Mouse (Mus musculus): Measurements from ENCODE around the gene Rnft1.

The Rnft1 gene

DNA sequence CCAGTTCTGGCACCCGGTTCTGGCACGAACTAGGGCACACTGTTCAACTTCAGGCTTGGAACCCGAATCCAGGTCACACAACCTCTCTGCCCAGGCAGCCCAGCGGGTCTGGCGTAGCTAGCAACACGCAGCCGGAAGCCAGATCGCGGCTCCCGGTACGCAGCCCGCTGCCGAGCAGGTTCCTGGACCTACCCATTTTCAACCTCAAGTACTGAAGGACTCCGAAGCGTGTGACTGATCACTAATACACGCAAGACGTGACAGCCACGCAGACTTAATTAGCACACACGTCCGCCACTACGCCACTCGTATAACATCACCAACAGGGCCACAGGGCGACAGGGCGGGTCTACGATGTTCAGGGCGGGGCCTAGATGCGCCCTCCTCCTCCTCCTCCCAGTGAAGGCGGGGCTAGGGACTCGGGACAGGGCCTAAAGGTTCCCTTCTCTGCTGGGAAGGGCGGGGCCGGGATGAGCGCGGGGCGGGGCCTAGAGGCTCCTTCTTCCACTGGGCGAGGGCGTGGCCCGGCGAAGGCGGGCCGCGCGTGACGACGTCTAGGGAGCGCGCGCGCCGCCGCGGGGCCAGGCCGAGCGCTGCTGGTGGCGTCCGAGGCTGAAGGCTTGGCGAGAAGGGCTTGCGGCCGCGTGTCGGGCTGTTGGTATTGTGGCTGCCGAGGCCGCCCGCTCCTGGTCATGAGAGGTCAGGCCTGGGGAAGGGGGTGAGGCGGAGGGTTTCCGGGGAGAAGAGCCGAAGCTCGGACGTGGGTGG lies at the start of gene Rnft1:
TSS of gene Rnft1 (plus strand) at position 557 of the 768 bp plus-strand sequence.
- peak; percentile 100 for DNase-seq (ENCODE audit: inconsistent ontology term)

- DNase-seq (ENCODE audit: inconsistent ontology term) = peak; percentile 43
Measured at GRCm38 (mm10) chr11:86436843-86437242, 47.6 kb upstream of the Rnft1 start.

- no peak for DNase-seq (ENCODE audit: inconsistent ontology term)
Measured at GRCm38 (mm10) chr11:86438261-86438660, 46.2 kb upstream of the Rnft1 start.

- DNase-seq (ENCODE audit: inconsistent ontology term) = no peak
Measured at GRCm38 (mm10) chr11:86440791-86441190, 43.7 kb upstream of the Rnft1 start.

GRCm38 (mm10) chr11:86453991-86454390 lies 30.5 kb upstream of the Rnft1 start:
- DNase-seq (ENCODE audit: inconsistent ontology term) = no peak

DNA sequence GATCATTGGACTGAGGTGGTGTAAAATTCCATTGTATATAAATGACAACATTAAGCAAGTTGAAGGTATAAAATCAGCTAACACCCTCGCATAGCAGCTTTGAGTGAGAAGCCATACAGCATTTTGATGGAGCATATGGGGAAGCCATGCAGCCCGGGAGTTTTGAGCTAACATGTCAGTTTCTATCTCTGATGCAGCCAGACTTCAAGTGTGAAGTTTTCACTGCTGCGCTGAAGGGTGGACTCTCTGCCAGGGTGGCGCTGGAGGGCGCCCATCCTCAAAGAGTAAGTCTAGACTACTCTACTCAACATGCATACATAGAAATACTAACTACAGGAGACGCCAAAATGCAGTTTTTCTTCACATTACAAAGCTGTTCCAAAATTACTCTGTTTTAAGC lies 26.9 kb upstream of the Rnft1 start:
- no peak for DNase-seq (ENCODE audit: inconsistent ontology term)

- no peak for DNase-seq (ENCODE audit: inconsistent ontology term)
Measured at GRCm38 (mm10) chr11:86458866-86459265, 25.6 kb upstream of the Rnft1 start.

DNA sequence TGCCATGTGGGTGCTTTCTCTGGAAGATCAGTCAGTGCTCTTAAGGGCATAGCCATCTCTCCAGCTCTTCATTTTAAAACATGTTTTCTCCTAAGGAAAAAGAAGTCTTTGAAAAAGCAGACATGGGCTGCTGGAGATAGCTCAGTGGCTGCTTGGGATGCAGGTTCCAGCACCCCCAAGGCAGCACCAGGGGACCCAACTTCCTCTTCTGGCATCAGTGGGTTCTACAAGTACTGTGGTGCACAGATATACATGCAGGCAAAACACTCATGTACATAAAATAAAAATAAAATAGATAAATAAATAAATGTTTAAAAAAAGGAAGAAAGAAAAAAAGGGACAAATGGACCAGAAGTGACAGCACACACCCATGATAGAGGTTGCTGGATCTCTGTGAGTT lies 21.9 kb upstream of the Rnft1 start:
- DNase-seq (ENCODE audit: inconsistent ontology term) = no peak

DNA sequence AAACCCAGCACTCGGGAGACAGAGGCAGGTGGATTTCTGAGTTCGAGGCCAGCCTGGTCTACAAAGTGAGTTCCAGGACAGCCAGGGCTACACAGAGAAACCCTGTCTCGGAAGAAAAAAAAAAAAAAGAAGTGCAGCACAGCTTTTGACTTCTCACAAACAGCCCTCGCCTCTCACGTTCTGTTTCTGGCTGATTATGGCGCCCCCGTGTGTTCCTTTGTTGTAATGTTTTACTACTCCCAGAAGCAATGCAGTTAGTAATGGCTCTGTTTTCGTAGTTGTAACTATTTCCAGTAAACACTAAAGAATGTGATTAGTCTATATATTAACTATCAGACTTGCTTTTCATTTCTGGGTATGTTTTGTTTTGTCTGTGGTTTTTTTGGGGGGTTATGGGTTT lies 20.2 kb upstream of the Rnft1 start:
- peak; percentile 22 for DNase-seq (ENCODE audit: inconsistent ontology term)

DNA sequence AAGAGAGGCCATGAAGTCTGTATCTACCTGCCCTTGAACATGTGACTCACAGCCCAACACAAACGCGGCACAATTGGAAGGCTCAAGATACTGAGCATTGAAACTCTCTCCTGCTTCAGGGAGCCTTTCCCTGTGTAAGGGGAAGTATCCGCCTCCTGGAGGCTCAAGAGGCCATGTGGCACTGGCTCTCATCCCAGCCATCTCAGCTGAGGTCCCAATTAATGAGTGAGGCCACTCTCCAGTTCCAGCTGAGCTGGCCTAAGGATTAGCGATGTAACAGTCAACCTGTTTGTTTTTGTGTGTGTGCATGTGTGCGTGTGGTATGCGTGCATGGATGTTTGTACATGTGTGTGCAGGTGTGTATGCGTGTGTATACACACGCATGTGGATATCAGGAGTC lies 16.1 kb upstream of the Rnft1 start:
- DNase-seq (ENCODE audit: inconsistent ontology term) = peak; percentile 33

DNA sequence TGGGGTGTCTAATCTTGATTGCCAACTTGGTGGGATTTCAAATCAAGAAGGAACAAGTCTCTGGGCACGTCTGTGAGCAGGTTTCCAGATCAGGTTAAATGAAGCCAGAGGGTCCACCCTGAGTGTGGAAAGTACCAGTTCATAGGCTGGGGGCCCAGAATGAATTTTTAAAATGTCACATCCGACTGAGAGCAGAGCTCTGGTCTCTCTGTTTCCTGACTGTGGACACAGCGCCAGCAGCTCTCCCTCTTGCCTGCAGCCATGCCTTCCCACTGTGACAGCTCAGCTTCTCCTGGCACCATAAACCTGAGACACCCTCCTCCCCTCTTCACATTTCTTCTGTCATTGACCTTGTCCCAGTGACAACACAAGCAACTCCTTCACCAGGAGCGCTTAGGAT lies 15.5 kb upstream of the Rnft1 start:
- no peak for DNase-seq (ENCODE audit: inconsistent ontology term)

DNA sequence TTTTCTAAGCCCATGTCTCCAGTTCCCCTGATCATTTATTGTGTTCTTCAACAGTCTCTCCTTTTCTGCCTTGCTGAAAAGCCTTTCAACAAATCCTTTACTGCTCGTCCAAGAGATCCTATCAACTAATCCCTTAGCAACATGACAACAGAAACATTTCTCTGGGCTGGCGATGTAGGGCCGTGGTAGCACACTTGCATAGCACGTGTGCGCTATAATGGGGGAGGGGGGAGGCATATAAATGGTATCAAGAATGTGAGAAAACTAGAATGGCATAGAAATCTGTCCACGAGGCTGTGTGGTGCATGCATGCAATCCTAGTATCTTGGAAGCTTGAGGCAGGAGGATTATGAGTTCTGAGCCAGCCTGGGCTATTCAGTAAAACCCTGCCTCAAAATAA lies 12.7 kb upstream of the Rnft1 start:
- DNase-seq (ENCODE audit: inconsistent ontology term) = no peak

- DNase-seq (ENCODE audit: inconsistent ontology term) = peak; percentile 24
Measured at GRCm38 (mm10) chr11:86472771-86473171, 11.7 kb upstream of the Rnft1 start.

DNA sequence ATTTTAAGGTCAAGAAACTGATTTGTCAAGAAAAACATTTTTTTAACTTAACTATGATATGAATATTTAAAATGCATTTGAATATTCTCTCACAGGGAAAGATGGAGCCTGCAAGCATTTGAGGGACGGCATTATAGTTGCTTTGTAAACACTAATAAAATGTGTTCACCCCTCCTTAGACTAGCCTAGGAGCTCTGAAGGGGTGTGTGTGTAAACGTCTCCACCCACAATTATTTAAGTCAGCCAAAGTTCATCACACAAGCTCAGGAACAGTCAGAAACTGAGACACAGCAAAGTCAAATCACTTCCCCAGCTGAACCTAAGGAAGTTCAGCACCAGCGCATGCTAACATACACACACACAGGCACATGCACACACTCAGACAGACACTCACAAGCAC lies 10.9 kb upstream of the Rnft1 start:
- DNase-seq (ENCODE audit: inconsistent ontology term) = no peak

GRCm38 (mm10) chr11:86484910-86485510 lies 553 bp downstream of the Rnft1 start:
- DNase-seq (ENCODE audit: inconsistent ontology term) = no peak

GRCm38 (mm10) chr11:86490782-86491181 lies 6.3 kb downstream of the Rnft1 start:
- DNase-seq (ENCODE audit: inconsistent ontology term) = no peak

DNA sequence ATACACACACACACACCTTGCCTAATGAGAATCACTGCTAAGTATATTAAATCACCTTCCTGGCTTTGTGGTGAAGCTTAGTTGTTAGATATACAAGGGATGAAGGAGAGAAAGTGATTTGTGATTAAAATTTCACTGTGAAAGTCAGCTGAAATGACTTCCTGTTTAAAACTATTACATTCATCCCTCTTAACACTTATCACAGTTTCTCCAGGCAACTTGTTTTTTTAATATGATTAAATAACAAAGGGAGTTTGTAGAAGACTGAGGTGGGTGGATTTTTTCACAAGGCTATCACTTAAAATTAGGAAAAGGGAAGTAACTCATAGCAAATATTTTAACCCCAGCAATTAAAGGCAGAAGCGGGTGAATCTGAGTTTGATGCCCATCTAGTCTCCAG lies 12.9 kb downstream of the Rnft1 start:
- DNase-seq (ENCODE audit: inconsistent ontology term) = no peak

DNA sequence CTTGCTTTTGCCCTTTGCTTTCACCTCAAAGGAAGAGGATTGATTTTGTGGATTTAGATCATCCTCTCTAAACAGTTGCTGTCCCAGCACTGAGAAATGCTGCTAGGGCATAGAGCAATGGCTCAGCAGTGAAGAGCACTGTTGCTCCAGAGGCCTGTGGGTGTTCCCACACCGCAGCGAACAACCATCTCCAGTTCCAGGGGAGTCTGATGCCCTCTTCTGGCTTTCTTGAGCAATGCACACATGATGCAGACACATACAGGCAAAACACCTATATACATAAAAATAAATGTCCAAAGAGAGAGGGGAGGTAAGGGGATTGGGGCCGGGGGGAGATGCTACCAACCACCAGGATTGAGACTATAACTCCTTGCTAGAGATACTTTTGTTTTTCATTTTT lies 13.5 kb downstream of the Rnft1 start:
- DNase-seq (ENCODE audit: inconsistent ontology term) = no peak

- no peak for DNase-seq (ENCODE audit: inconsistent ontology term)
Measured at GRCm38 (mm10) chr11:86500795-86501194, 16.3 kb downstream of the Rnft1 start.

- DNase-seq (ENCODE audit: inconsistent ontology term) = no peak
Measured at GRCm38 (mm10) chr11:86503121-86503520, 18.7 kb downstream of the Rnft1 start.

DNA sequence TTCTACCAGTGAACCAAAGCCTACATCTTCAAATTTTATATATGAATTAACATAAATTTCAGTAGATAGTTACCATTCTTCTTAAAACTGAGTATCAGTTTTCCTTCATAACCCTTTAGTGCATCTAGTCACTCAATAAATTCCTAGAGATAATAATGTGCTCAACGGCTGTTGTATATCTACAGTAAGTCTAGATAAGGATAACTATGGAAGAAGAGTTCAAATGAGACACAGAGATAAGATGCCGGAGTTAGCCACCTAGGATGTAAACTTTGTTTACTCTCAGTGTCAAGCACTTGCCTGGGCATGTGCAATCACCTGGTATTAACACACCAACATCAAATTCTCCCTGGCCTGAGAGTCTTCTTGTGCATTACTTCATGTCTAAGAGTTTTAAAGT lies 22.9 kb downstream of the Rnft1 start:
- no peak for DNase-seq (ENCODE audit: inconsistent ontology term)

DNA sequence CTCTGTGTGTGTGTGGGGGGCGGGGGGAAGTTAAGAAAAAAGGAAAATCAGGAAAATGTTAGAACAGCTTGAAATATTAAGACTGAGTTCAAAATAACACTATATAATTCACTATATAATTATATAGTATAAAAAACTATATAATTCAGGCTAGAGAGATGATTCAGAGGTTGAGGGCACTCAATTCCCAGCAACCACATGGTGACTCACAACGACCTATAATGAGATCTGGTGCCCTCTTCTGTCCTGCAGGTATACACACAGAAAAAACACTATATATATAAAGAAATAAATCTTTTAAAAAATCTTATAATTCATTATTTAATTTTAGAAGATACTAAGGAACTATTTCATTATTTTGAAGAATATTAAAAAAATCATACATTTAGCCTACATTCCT lies 23.5 kb downstream of the Rnft1 start:
- DNase-seq (ENCODE audit: inconsistent ontology term) = no peak

GRCm38 (mm10) chr11:86516620-86517019 lies 32.2 kb downstream of the Rnft1 start:
- DNase-seq (ENCODE audit: inconsistent ontology term) = no peak

- no peak for DNase-seq (ENCODE audit: inconsistent ontology term)
Measured at GRCm38 (mm10) chr11:86517229-86517628, 32.8 kb downstream of the Rnft1 start.
